Mouse (Mus musculus) liver, adult 2 months (tissue): ENCODE results near the gene Ccr7.

Source experiments
- CTCF ChIP-seq: fragments of 200-500 bp; IDR thresholded peaks from 2 replicates; pipeline ENCODE4 v1.5.1; 2011; ENCODE audit warnings: low read depth, low read length, control low read depth
- POLR2A ChIP-seq: fragments of 200-500 bp; IDR thresholded peaks from 2 replicates; pipeline ENCODE4 v1.6.1; 2011; ENCODE audit warnings: low read length, control low read depth; ENCODE audit not compliant: insufficient read depth; ENCODE audit errors: extremely low read depth

DNA sequence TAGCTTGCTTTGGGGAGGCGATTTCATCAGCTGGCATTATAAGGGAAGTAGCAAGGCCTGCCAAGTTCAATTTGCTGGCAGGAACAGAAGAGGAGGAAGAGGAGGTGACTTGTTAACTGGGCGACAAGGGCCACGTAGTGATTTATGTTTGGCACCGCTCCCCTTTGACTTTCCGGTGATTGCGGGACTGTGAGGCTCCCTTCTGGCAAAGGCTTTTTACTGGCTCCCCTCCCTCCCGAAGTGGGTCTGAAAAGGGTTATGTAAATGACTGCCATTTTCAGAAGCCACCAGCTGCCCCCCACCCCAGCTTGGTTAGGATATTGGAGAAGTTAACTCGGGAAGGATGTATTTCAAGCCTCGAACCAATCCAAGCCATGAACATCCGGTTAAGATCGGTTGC lies 27.7 kb upstream of the Ccr7 start:
- TF ChIP-seq CTCF (no peak), POLR2A (no peak)
